Mouse (Mus musculus): ENCODE data around the gene Riox1.
"Not testable (repeated sequence)": the region's sequence is repeated elsewhere in the genome, so short reads cannot be mapped to it uniquely, and the experiment has no call there.

The Riox1 gene

DNA sequence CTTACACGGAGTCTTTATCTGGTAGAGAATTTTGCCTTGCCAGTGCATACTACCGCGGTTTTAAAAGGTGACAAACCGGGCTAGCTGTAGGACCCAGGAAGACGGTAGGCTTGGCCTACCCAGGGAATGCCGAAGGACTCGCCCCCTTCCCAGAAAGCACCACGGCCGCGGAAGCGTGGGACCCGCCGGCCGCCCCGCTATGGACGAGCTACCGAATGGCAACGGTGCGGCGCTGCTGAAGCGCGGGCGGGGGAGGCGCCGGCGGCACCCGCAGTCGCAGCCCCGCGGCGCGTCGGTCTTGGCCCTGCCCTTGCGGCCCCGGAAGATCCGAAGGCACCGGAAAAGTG lies at the start of gene Riox1:
Gene Riox1 (plus strand): TSS at position 116 of the 347 bp plus-strand sequence.
- DNase-seq (ENCODE audit: low spot score): peak; percentile 87

DNA sequence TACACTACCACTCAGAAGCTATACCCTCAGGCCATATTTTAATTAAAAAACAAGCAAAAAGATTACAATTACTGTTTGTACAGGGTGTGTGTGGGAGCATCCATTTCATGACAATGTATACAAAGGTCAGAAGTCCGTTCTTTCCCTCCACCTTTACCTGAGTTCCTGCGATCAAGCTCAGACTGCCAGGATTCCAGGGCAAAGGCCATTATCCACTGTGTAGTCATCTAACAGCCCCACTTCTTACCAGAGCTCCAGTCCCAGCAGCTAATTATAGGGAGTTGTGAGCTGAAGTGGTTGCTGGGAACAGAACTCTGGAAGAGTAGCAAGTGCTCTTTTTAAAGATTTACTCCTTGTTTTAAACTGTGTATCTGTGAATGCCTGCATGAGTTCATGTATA lies 40.0 kb upstream of the Riox1 start:
- DNase-seq (ENCODE audit: low spot score): peak; percentile 69

DNA sequence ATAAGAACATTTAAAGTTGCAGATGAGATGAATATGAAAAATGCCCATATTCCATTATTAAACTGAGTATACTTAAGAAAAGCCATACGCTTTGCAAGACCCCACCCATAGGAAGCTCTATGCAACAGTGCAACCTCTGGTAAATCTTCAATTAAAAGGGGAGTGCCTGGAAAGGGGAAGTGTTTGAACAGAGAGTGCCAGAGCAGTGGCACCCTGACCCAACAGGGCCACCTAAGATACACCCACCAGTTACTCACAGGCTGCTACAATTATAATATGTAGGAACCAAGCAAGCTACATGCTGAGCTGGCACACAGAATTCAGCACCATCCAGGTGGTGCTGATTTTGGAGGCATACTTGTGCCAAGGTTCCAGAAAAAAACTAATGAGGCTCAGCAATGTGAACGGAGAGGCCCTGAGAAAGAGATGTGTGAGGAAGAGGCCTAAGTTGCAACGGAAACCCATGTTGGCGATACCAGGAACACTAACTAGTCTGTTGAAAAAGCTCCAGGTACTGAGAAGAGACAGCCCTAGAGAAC lies 36.1 kb upstream of the Riox1 start:
- DNase-seq (ENCODE audit: low spot score): no peak

DNA sequence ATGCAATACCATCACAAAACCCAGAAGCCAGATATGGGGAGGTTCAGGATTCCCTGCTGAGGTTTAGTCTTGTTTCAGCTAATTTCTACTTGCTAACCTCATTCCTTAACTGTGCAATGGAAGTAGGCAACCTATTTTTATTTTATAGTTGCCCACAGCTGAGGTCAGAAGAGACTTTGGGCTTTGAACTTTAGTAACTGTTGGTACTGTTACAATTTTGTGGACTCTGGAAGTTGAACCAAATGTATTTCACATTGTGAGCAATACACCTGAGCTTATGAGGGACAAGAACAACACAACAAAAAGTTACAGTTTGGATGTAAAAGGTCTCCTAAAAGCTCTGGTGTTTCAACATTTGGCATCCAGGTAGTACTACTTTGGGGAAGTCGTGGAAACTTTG lies 35.6 kb upstream of the Riox1 start:
- no peak for DNase-seq (ENCODE audit: low spot score)

DNA sequence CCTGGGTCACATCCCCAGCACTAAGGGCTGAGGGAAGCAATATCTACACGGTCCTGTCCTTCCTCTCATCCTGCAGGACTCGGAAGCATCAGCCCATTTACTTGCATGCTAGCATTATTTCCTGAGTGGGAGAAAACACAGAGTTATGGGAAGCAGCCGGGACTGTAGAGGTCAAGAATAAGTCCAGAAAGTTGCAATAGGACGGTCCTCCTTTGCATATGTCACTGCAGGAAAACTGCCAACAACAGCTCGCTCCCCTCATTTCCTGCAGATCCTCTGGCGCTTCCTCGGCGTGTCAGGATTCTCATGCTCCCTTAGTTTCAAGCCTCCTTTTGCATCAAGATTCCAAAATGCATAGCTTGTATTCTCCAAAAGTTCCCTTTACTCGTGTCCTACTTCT lies 33.5 kb upstream of the Riox1 start:
- no peak for DNase-seq (ENCODE audit: low spot score)

DNA sequence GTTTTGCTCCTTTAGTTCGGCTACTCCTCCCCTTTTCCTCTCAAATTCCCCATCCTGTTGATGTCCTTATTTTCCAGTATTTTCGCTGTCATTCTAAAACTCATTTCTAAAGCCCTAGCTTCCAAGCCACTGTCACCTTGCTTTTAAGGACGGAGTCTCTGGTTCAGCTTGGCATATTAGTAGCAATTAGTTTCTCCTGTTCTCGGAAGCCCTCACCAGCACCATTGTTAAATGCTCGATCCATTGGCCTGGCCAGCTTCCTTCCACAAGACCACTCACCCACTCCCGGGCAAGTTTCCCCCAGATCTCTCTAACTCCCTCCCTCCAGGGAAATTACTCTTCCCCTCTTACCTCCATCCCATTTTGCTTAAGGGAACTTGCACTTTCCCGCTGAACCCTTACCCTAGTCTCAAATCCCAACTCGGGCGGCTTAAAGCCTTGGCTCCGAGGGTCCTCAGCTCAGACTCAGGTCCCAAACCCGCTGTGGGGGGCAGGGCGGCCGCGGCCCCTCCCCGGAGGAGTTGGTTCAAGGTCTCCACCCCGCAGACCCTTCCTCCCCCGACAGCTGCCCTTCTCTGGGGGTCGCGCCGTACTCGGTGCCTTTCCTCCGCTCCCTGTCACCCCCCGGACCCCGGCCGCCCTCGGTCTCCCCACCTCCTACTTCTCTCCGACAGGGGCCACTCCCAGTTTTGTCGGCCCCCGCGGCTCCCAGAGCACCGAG lies 29.5 kb upstream of the Riox1 start:
- peak; percentile 42 for DNase-seq (ENCODE audit: low spot score)

DNA sequence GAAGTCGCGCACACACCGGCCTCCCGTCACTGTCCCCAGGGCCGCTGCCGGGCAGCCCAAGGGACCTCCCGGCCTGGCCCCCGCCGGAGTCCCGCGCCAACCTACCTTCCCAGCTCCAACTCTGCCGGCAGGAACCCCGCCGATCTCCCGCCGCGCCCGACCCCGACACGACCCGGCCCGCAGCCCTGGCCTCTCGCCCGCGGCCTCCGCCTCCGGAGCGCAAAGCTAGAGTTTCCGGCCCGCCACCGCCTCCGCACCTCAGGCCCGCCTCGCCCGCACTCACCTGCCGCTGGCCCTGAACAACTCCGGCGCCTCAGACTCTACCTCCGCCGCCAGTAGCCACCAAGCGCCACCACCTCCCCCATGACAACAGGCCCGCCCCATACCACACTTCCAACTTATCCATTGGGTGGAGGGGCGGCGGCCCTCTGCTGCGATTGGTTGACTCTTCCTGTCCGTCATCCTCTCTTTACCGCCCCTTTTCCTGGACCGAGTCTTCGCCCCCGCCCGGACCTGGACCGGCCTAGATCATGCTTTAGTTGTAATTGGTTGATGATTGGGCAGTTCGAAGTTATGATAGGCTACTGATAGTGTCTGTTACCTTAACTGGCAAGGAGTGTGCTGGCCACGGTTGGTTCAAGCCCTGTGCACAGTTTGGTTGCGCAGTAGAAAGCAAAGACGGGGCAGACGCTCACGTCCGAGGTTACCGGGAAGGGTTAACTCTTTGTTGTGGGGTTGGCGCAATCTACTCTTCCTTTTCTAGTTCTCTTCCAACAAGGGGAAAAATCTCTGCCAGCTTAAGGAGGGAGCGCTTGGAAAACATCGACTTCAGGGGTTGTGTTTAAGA lies 28.6 kb upstream of the Riox1 start, which contains the start of gene Numb:
Gene Numb (minus strand): TSS at position 400 of the 847 bp plus-strand sequence.
- DNase-seq (ENCODE audit: low spot score): peak; percentile 100

DNA sequence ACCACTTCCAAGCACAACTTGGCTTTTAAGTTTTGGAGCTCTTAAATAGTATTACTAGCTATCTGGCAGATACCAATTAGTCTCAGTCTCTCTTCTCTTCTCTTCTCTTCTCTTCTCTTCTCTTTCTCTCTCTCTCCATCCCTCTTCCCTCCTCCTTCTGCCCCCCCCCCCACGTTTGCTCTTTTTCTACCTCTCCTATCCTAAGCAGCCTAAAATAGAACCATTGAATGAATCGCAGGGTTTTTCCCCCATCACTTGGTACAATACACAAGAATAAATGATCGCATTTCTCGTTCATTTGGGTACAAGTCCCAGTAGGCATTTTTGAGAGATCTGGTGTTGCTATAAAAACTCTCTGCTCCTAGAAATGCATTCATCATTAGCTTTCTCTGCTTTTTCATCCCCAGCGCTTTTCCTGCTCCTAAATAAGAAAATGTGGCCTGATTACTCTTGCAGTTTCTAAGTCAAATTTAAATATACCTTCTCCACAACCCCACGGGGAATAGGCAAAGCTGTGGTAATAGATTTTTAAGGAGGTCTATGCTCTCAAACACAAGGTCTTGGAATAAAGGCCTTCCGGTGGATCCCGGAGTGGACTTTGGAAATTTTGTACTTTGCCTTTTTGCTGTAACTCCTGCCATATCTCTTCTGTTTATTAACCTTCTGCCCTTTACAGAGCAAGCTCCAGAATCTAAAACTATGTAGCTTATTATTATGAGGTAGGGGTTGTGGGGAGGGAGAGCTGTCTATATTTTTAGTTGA lies 27.5 kb upstream of the Riox1 start:
- peak; percentile 46 for DNase-seq (ENCODE audit: low spot score)

DNA sequence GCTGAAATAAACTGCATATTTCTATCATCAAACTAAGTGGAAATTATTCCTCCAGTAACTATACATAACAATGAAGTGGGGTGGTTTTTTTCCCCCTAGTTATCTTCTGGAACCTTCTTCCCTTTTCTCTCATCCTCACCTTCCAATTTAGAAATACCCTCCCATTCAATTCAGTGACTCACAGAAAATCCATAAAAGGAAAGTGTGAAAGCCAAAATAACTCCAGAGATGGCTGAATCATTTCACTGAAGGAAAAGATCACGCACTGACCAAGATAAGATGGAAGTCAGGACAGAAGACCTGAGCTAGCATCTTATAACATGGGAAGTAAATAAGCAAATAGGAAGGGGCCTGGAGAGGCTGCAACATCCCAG lies 26.9 kb upstream of the Riox1 start:
- no peak for DNase-seq (ENCODE audit: low spot score)

DNA sequence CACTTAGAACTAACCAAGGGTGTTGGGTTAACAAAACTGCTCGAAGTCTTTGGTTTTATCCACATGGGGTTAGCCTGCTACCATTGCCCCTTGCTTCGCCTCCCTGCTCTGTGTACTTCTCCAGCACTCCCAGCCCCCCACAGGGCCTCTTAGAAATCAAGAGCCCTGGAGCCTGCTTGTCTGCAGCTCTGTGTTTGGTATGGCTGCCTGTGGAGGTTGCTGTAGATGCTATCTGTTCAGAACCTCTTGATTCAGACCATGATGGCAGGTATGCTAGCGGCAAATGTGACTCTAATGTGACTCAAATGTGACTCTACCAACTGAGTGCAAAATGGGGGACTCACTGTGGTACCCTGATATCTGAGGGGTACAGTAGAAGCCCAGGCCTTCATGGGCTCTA lies 26.1 kb upstream of the Riox1 start:
- peak; percentile 42 for DNase-seq (ENCODE audit: low spot score)

DNA sequence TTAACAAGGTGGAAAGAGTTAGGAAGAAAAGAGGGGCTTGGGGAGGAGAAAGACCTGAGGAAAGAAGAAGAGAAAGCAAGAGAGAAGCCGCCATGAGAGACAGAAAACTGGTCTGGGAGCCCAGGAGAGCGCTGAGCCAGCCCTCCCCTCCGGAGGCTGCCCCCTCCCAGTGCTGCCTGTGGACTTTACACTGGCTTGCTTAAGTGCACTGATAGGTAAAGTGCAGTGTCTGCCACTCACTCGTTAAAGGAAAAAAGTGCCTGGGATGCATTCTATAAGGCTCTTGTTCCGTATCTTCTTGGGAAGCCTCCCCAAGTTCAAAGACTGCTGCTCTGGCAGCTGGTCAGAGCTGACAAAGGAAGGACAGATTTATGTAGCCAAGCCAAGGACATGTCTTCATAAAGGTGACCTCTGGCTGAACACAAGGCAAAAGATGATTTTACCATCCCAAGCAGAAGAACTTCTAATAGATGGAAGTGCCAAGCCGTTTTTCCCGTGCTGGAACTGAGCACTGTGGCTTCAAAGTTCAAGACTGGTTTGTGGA lies 25.2 kb upstream of the Riox1 start:
- DNase-seq (ENCODE audit: low spot score): peak; percentile 73

DNA sequence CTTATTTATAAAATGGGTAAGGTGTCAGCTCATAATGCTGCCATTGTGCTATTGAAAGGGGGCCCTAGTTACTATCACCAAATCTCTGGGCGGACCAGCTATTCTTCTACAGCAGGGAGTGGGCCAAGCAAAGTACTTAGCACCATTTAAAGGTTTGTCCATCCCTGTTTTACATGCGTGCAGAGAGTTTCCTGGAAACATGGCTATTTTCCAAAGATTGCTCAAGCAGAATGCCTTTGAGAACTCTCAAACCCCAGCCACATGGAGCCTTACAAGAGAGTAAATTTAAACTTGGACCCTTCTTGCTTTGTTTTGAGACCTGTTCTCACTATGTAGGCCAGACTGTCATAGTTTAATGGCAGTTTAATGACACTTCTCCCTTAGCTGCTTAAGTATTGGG lies 24.3 kb upstream of the Riox1 start:
- DNase-seq (ENCODE audit: low spot score): no peak

DNA sequence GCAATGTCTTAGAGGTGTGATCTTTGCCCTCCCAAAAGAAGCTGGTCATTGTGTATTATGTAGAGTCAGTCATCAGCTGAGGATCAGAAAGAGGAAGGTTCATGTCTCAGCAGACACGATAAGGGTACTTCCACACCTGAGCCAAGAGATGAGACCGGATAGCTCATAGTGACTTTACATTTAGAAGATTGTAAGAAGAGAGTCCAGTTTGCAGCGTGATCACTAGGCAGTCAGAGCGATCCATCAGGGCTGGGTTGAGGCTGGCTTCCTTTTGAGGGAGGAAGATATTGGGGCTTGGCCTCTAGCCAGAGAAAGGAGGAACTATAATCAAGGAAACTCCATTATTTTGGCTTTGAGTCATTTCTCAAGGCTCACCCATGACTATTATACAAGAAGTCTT lies 22.7 kb upstream of the Riox1 start:
- no peak for DNase-seq (ENCODE audit: low spot score)

DNA sequence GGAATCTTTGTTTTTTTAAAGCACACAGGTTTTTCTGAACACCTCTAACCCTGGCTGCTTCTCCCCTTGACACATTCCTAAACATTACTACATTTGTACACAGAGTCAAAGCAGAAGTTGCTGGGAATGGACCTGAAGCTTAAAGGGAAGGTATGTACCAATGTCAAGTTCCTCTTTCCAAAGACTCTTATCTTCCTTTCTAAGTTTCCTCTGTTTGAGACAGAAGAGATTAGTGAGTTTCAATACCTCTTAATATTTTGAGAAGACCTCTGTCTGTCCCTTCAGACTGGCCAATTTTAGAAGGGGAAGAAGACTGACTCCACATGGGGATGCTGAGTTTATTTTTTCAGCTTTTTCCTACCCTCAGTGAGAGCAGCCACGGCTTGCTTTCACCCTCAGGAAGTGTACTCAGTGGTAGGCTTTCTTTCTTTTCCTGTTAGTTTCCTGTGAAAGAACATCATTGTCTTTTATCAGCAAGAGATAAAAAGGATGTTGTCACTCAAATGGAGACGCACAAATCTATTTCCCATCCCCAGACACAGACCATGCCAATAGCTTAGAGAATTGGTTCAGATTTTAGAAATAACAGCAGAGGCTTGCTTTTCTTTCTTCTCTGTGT lies 21.1 kb upstream of the Riox1 start:
- no peak for DNase-seq (ENCODE audit: low spot score)

DNA sequence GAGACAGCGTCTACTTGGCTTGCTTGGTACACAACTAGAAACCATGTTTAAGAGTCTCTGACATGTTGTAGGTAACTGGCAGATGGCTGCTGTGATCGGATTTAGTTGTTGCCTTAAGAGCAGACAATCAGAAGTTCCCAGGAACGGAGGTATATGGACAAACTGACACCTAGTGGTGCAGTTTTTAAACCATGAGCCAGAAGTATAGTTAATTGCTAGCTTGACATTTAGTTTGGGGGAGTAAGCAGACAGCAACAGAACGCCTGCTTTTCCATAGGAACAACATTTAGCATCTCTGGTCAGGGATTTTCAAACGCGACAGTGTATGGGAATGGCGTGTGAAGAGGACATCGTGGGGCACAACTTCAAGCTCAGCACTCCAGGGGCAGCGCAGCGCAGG lies 12.8 kb upstream of the Riox1 start:
- DNase-seq (ENCODE audit: low spot score): no peak

DNA sequence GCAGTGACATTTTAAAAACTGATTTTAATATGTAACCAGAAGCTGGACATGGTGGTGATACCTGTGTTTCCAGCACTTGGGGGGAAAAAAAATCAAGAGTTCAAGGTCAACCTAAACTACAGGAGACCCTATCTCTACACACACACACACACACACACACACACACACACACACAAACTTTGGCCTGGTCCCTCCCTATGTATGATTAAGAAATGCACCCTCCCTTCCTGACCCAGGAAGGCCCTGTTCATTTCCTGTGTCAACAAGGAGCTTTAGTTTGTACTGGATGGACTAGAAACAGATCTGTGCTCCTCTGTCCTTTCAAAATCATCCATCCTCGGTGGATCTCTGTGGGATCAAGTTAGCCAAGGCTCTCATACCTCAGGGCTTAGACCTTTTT lies 11.8 kb upstream of the Riox1 start:
- not testable (repeated sequence) for DNase-seq (ENCODE audit: low spot score)

DNA sequence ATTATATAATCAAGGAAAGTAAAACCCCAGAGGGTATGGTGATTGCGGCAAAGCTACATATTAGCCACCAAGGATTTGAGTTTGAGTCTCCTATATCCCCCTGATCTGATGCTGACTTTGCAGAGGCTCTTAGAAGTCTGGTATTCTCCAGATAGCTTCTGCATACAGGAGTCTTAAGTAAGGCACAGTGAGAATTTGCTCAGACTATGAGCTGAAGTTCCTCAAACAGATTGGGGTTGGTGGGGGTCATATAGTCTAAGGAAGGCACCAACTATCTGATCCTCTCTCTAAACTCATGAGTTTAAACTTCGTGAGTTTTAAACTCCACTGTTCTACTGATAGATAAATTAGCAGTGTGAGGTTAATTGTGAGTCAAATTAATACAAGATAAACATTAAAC lies 11.1 kb upstream of the Riox1 start:
- DNase-seq (ENCODE audit: low spot score): no peak

DNA sequence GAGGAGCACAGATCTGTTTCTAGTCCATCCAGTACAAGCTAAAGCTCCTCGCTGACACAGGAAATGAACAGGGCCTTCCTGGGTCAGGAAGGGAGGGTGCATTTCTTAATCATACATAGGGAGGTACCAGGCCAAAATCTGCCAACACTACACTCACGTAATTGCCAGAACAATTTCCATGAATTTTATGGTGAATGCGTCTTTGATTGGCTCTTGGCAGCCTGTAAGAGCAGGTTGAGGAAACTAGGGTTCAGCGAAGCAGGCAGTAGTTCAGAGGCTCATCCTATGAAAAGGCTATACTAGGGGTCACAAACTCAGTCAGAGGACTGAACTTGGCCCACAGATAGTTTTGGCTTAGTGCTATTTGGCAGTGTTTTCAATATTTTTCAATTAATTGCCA lies 10.4 kb upstream of the Riox1 start:
- no peak for DNase-seq (ENCODE audit: low spot score)

DNA sequence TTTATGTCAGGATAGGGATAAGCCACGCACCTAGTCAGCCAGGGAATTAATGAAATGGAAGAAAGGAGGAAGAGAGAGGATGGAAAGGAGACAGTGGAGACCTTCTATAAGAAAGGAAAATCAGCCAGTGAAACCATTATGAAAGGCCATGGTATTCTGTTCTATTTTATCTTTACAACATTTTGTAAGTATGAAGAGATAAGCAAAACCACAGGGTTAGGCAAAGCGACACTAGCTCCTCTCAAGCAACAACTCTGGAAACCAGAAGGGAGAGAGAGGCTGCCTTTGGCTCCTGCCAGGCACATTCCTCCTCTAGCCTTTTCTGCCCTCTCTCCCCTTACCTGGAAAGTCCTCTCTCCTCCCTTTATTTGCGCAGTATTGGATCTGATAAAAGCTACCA lies 8.5 kb upstream of the Riox1 start:
- no peak for DNase-seq (ENCODE audit: low spot score)

DNA sequence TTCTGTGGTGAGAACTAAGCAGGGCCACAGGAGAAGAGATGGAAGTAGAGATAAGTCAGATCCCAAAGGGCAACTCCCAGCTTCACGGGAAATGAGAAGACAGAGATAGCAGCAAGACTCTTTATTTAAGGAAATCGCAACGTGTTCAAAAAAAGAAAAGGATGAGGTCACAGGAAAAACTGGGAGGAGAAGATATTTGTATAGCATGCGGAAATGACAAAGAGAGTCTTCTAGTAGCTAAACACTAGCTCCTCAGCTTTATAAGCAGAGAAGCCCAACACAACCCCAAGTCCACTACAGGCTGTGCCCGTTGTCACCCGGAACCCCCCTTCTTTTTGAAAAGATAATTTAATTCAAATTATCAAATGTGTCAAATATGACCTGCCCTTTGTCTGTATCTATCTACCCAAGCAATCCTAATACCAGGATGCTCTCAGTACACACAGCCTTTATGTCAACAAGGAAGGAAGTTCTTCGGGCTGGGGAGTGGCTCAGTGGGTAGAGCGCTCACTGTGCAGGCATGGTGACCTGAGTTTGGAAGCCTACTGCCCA lies 3.1 kb upstream of the Riox1 start:
- DNase-seq (ENCODE audit: low spot score): no peak

DNA sequence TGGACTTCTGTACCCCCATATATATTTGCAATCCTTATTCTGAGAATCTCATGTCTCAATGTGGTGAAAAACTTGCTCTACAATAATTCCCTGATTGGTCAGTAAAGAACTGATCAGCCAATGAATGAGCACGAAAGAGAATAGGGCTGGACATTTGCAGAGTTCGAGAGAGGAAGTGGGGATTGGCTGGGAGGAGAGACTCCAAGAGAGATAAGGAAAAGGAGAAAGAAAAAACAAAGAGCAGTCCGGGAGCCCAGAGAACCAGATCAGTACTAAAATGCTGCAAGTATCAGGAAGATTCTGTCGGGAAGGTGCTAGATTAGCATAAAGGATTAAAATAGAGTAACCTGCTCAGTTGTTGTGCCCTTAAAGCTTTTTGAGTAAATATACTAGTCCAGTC lies 1.4 kb upstream of the Riox1 start:
- no peak for DNase-seq (ENCODE audit: low spot score)

Data from yolk sac, embryonic 10.5 days (tissue).